Mouse (Mus musculus) T-cell, adult 2 months (primary cell): ENCODE results near the gene Fars2.
"Not testable (repeated sequence)": the region's sequence is repeated elsewhere in the genome, so short reads cannot be mapped to it uniquely, and the experiment has no call there.

ENCODE experiments used
- DNase-seq: peaks from one replicate; pipeline ENCODE4 v3.0.0; 2022; ENCODE audit warnings: low spot score

The Fars2 gene

GRCm38 (mm10) chr13:36294503-36294902, 177.3 kb downstream of the Fars2 start:
- no peak for DNase-seq

GRCm38 (mm10) chr13:36295848-36296247, 178.6 kb downstream of the Fars2 start:
- no peak for DNase-seq

GRCm38 (mm10) chr13:36296574-36296973, 179.4 kb downstream of the Fars2 start:
- no peak for DNase-seq

- no peak for DNase-seq
Measured at GRCm38 (mm10) chr13:36297950-36298781, 181.0 kb downstream of the Fars2 start.

GRCm38 (mm10) chr13:36298782-36299031, 181.5 kb downstream of the Fars2 start:
- no peak for DNase-seq

- no peak for DNase-seq
Measured at GRCm38 (mm10) chr13:36302770-36303169, 185.6 kb downstream of the Fars2 start.

- DNase-seq: no peak
Measured at GRCm38 (mm10) chr13:36305306-36305705, 188.1 kb downstream of the Fars2 start.

GRCm38 (mm10) chr13:36307386-36307785, 190.2 kb downstream of the Fars2 start:
- no peak for DNase-seq

- DNase-seq: no peak
Measured at GRCm38 (mm10) chr13:36309160-36309559, 191.9 kb downstream of the Fars2 start.

GRCm38 (mm10) chr13:36314218-36314617, 197.0 kb downstream of the Fars2 start:
- no peak for DNase-seq

- DNase-seq: no peak
Measured at GRCm38 (mm10) chr13:36314860-36315800, 197.9 kb downstream of the Fars2 start.

GRCm38 (mm10) chr13:36317824-36318223, 200.6 kb downstream of the Fars2 start:
- no peak for DNase-seq

- DNase-seq: no peak
Measured at GRCm38 (mm10) chr13:36324624-36325023, 207.4 kb downstream of the Fars2 start.

- DNase-seq: no peak
Measured at GRCm38 (mm10) chr13:36326539-36326938, 209.3 kb downstream of the Fars2 start.

GRCm38 (mm10) chr13:36329871-36330270, 212.7 kb downstream of the Fars2 start:
- DNase-seq: no peak

GRCm38 (mm10) chr13:36330542-36330941, 213.3 kb downstream of the Fars2 start:
- DNase-seq: no peak

GRCm38 (mm10) chr13:36334748-36335147, 217.5 kb downstream of the Fars2 start:
- DNase-seq: no peak

- DNase-seq: no peak
Measured at GRCm38 (mm10) chr13:36351529-36351928, 234.3 kb downstream of the Fars2 start.

- DNase-seq: no peak
Measured at GRCm38 (mm10) chr13:36357469-36357868, 240.3 kb downstream of the Fars2 start.

GRCm38 (mm10) chr13:36361419-36361818, 244.2 kb downstream of the Fars2 start:
- DNase-seq: no peak

- DNase-seq: not testable (repeated sequence)
Measured at GRCm38 (mm10) chr13:36365719-36366118, 248.5 kb downstream of the Fars2 start.

- DNase-seq: no peak
Measured at GRCm38 (mm10) chr13:36366304-36366703, 249.1 kb downstream of the Fars2 start.
